Mouse (Mus musculus) hindbrain, embryonic 14.5 days (tissue): Measurements from ENCODE around the gene Asl. TPM values are rescaled to one million over a fixed set of nuclear protein-coding genes. Genes with fewer than 3 reads are reported as not detected.

ENCODE experiments used
- ATAC-seq: fragments of 200-750 bp; cut with Nextera tagmentation; 2 replicates; pipeline ENCODE4 v1.8.0; 2017; ENCODE audit warnings: moderate number of reproducible peaks, mild to moderate bottlenecking, moderate TSS enrichment, moderate library complexity; ENCODE audit not compliant: low FRiP score
- DNase-seq: peaks from one replicate; pipeline ENCODE4 v3.0.0-alpha.2; 2015; ENCODE audit warnings: low spot score
- H3K27ac ChIP-seq: fragments of 300-500 bp; sonication (generic); 2 replicates; pipeline ENCODE4 v1.5.1; 2014; ENCODE audit warnings: mild to moderate bottlenecking, moderate library complexity
- H3K27me3 ChIP-seq: fragments of 300-500 bp; sonication (generic); 2 replicates; pipeline ENCODE4 v1.6.1; 2014; ENCODE audit warnings: mild to moderate bottlenecking, low read length, mixed read lengths; ENCODE audit not compliant: control insufficient read depth, insufficient read depth
- H3K36me3 ChIP-seq: fragments of 300-500 bp; sonication (generic); replicated peaks from 2 replicates; pipeline ENCODE4 v1.6.1; 2014; ENCODE audit not compliant: control insufficient read depth, insufficient read depth
- H3K4me1 ChIP-seq: fragments of 300-500 bp; sonication (generic); replicated peaks from 2 replicates; pipeline ENCODE4 v1.6.1; 2014; ENCODE audit warnings: antibody characterized with exemption, low read length, mixed read lengths; ENCODE audit not compliant: control insufficient read depth, insufficient read depth
- H3K4me2 ChIP-seq: fragments of 300-500 bp; sonication (generic); replicated peaks from 2 replicates; pipeline ENCODE4 v1.6.1; 2014; ENCODE audit warnings: mild to moderate bottlenecking, moderate library complexity
- H3K4me3 ChIP-seq: fragments of 300-500 bp; sonication (generic); replicated peaks from 2 replicates; pipeline ENCODE4 v1.5.1; 2014; ENCODE audit warnings: mild to moderate bottlenecking, low read length
- H3K9ac ChIP-seq: fragments of 300-500 bp; sonication (generic); 2 replicates; pipeline ENCODE4 v1.6.1; 2014
- H3K9me3 ChIP-seq: fragments of 300-500 bp; sonication (generic); 2 replicates; pipeline ENCODE4 v1.6.1; 2016; ENCODE audit warnings: low read length; ENCODE audit not compliant: control insufficient read depth
- WGBS: fragments of 180-500 bp; shearing (Covaris S2); extraction: QIAGEN DNeasy Blood & Tissue Kit; methylation state at CpG from one replicate; pipeline ENCODE4 v1.1.7; 2014; 5-methylcytosine and 5-hydroxymethylcytosine counted together
- polyA plus RNA-seq: library from polyadenylated mRNA; unstranded; fragments of >200 nt; fragmentation: Nextera tagmentation; extraction: Ambion mirVana; gene quantifications from 2 replicates; pipeline ENCODE4 v1.2.1, GENCODE M21; 2014

The Asl gene
- polyA plus RNA-seq, 1 experiment from 2014 or later, result 41.5 TPM

GRCm38 (mm10) chr5:130062096-130062495 is 33.0 kb upstream of the Asl start:
- no peak overlapping the region for H3K27ac ChIP-seq

GRCm38 (mm10) chr5:130060329-130060665 is 31.2 kb upstream of the Asl start:
- no peak overlapping the region for H3K9ac ChIP-seq
- H3K4me1 ChIP-seq, result no peaks in the 10 kb centered on the region
- no peak overlapping the region for H3K4me2 ChIP-seq
- whole genome bisulfite sequencing, result 94% methylated on average over 4 of the region's 4 CpGs
- peaks cover 20% of the 10 kb centered on the region for H3K36me3 ChIP-seq
- no peaks in the 10 kb centered on the region for H3K27me3 ChIP-seq
- no peaks in the 10 kb centered on the region for H3K9me3 ChIP-seq
- ATAC-seq (no peak), DNase-seq (no peak)
- no peak overlapping the region for H3K4me3 ChIP-seq
- H3K27ac ChIP-seq, result no peak overlapping the region

More at GRCm38 (mm10) chr5:130062096-130062495, 33.0 kb upstream of the Asl start:
- Histone ChIP-seq H3K36me3 (peaks cover 20% of the 10 kb centered on the region), H3K27me3 (no peaks in the 10 kb centered on the region), H3K9me3 (no peaks in the 10 kb centered on the region), H3K4me3 (no peak overlapping the region), H3K9ac (no peak overlapping the region), H3K4me1 (no peaks in the 10 kb centered on the region), H3K4me2 (no peak overlapping the region)
- ATAC-seq, result no peak
- WGBS, result 74% methylated on average over 2 of the region's 2 CpGs
- DNase-seq, result no peak

- H3K4me3 ChIP-seq, result no peak overlapping the region
- ATAC-seq (no peak), DNase-seq (no peak)
- H3K27ac ChIP-seq, result no peak overlapping the region
- H3K36me3 ChIP-seq, result peaks cover 26% of the 10 kb centered on the region
- H3K4me1 ChIP-seq, result no peaks in the 10 kb centered on the region
- H3K4me2 ChIP-seq, result no peak overlapping the region
- no peaks in the 10 kb centered on the region for H3K27me3 ChIP-seq
- H3K9me3 ChIP-seq, result no peaks in the 10 kb centered on the region
- 68% methylated on average over 12 of the region's 12 CpGs for WGBS
- H3K9ac ChIP-seq, result no peak overlapping the region
Measured at GRCm38 (mm10) chr5:130059413-130060328, 30.6 kb upstream of the Asl start.

GRCm38 (mm10) chr5:130056303-130056702 is 27.3 kb upstream of the Asl start:
- Histone ChIP-seq H3K9ac (no peak overlapping the region), H3K36me3 (peaks cover 45% of the 10 kb centered on the region), H3K27ac (no peak overlapping the region), H3K4me2 (no peak overlapping the region), H3K4me1 (no peaks in the 10 kb centered on the region), H3K4me3 (no peak overlapping the region), H3K9me3 (no peaks in the 10 kb centered on the region), H3K27me3 (no peaks in the 10 kb centered on the region)
- no peak for DNase-seq
- WGBS, result 90% methylated on average over 2 of the region's 2 CpGs
- no peak for ATAC-seq

DNA sequence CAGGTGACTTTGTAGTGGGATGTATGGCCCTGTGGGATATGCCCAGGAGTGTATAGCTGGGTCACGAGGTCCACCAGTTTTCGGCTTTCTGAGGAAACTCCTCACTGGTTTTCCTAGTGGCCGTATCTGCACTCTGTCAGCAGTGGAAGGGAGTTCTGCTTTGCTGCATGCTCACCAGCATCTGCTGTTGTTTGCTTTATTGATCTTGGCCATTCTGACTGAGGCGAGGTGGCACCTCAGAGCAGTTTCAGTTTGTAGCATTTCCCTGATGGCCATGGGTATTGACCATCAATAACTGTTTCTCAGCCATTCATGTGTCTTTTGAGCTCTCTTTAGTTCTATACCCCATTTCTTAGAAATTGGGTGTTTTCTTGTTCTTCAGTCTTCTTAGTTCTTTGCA is 26.6 kb upstream of the Asl start:
- H3K4me2 ChIP-seq, result no peak overlapping the region
- 90% methylated on average over 4 of the region's 4 CpGs for WGBS

GRCm38 (mm10) chr5:130052955-130053354 is 23.9 kb upstream of the Asl start:
- H3K4me3 ChIP-seq, result no peak overlapping the region
- 95% methylated on average over 6 of the region's 6 CpGs for WGBS
- no peaks in the 10 kb centered on the region for H3K27me3 ChIP-seq
- no peak for ATAC-seq
- H3K4me1 ChIP-seq, result no peaks in the 10 kb centered on the region
- H3K27ac ChIP-seq, result no peak overlapping the region
- no peaks in the 10 kb centered on the region for H3K9me3 ChIP-seq
- peaks cover 50% of the 10 kb centered on the region for H3K36me3 ChIP-seq
- no peak for DNase-seq
- no peak overlapping the region for H3K4me2 ChIP-seq
- H3K9ac ChIP-seq, result no peak overlapping the region

More for the DNA sequence above, 26.6 kb upstream of the Asl start:
- H3K27ac ChIP-seq, result no peak overlapping the region
- no peaks in the 10 kb centered on the region for H3K9me3 ChIP-seq
- ATAC-seq, result no peak
- peaks cover 47% of the 10 kb centered on the region for H3K36me3 ChIP-seq
- H3K27me3 ChIP-seq, result no peaks in the 10 kb centered on the region
- no peaks in the 10 kb centered on the region for H3K4me1 ChIP-seq
- no peak for DNase-seq
- no peak overlapping the region for H3K4me3 ChIP-seq
- H3K9ac ChIP-seq, result no peak overlapping the region

DNA sequence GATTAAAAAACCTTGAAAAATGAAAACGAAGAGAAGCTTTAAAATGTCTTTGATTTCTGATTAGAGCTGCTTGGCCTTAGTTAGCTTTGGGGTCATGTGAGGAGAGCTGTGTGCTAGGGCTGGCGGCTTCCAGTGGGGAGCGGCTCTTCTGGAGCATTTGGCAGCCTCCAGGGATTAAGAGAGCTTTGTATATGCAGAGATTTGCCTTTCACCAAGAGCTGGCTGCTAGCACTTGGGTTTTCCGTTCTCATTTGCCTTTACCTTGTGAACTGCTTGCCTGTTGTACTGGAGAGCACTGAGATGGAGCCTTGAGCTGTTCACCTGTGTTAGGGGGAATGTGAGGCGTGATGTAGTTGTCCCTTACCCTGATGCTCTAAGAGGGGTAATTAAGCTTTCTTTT is 23.5 kb upstream of the Asl start:
- 75% methylated on average over 5 of the region's 5 CpGs for WGBS
- no peak for ATAC-seq
- DNase-seq, result no peak
- Histone ChIP-seq H3K4me3 (no peak overlapping the region), H3K27ac (no peak overlapping the region), H3K36me3 (peaks cover 53% of the 10 kb centered on the region), H3K27me3 (no peaks in the 10 kb centered on the region), H3K4me1 (no peaks in the 10 kb centered on the region), H3K9ac (no peak overlapping the region), H3K9me3 (no peaks in the 10 kb centered on the region), H3K4me2 (no peak overlapping the region)

DNA sequence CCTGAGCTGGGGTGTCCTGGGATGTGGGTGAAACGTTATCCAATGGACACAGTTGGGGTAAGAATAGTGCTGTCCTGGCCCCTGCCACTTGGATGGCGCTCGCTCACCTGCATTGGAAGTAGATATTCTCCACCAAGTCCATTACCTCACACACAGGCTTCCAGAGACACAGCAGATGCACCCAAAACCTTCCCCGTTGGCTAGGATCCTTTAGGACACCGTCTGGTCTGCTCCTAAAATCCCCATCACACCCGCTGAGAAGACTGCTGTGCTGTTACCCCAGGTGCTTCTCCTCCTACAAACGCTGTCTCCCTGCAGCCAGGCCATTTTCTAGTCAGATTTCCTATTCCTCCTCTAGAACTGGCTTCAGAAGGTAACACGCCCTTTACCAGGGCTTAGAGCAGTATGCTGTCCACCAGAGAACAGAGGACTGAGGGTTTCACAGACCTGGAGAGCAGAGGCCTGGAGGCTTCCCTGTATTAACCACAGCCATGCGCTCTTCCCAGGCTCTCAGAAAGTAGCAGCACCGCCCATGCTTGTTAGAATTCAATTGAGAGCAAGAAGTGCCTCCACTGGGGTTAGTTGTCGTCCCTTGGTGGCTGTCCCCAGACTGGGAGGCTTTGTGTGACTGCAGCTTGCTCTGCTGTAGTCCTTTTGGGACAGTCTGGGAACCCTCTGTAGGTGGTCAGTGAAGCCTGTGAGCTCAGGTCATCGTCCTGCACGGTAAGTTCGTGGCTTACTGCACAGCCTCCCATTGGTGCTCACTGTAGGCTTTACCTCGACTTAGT is 22.2 kb upstream of the Asl start:
- DNase-seq (no peak), ATAC-seq (no peak)
- Histone ChIP-seq H3K4me3 (no peak overlapping the region), H3K9me3 (no peaks in the 10 kb centered on the region), H3K4me1 (no peaks in the 10 kb centered on the region), H3K9ac (no peak overlapping the region), H3K36me3 (peaks cover 64% of the 10 kb centered on the region), H3K27ac (no peak overlapping the region), H3K4me2 (no peak overlapping the region), H3K27me3 (no peaks in the 10 kb centered on the region)
- 90% methylated on average over 15 of the region's 15 CpGs for WGBS

DNA sequence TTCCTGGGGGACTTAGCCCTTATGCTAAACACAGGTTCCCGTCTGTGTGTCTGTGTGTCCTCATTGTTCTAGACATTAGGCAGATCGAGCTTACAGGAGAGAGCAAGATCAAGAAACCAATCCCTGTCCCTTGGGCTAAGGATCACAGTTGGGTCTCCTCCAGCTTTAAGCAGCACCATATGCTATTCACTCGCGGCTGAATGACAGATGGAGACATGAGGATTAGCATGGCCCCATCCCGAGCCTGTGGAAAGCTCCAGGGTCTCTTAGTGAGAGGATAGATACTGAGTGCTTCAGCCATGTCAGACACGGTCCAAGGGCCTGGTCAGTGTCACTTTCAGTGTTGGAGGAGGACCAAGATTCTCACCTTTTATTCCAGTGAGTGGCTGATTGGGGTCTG is 21.4 kb upstream of the Asl start:
- Histone ChIP-seq H3K9me3 (no peaks in the 10 kb centered on the region), H3K4me2 (no peak overlapping the region), H3K9ac (no peak overlapping the region), H3K36me3 (peaks cover 73% of the 10 kb centered on the region), H3K27me3 (no peaks in the 10 kb centered on the region), H3K4me1 (no peaks in the 10 kb centered on the region), H3K27ac (no peak overlapping the region), H3K4me3 (no peak overlapping the region)
- 52% methylated on average over 6 of the region's 6 CpGs for WGBS
- no peak for ATAC-seq
- no peak for DNase-seq
